Mouse (Mus musculus): ENCODE measurements at regions not wholly inside any gene's neighbourhood (a gene's known extent, or its start where the extent isn't known, plus 50 kb on each side); places are given as distances from the start of the nearest gene placed in this dataset.

- DNase-seq, result no peak
Observed at GRCm38 (mm10) chr8:128156221-128156620, 202.2 kb upstream of the Nrp1 start.

GRCm38 (mm10) chr8:128162857-128163256 lies 195.5 kb upstream of the Nrp1 start:
- no peak for DNase-seq

GRCm38 (mm10) chr8:128164976-128165375 lies 193.4 kb upstream of the Nrp1 start:
- no peak for DNase-seq

GRCm38 (mm10) chr8:128165591-128165990 lies 192.8 kb upstream of the Nrp1 start:
- no peak for DNase-seq

- DNase-seq, result no peak
Observed at GRCm38 (mm10) chr8:128166097-128166496, 192.3 kb upstream of the Nrp1 start.

GRCm38 (mm10) chr8:128168819-128169218 lies 189.6 kb upstream of the Nrp1 start:
- DNase-seq, result no peak

GRCm38 (mm10) chr8:128171116-128171515 lies 187.3 kb upstream of the Nrp1 start:
- DNase-seq, result peak; percentile 50 to 54

GRCm38 (mm10) chr8:128180214-128180613 lies 178.2 kb upstream of the Nrp1 start:
- DNase-seq, result no peak

- no peak for DNase-seq
Observed at GRCm38 (mm10) chr8:128183081-128183480, 175.3 kb upstream of the Nrp1 start.

- DNase-seq, result no peak
Observed at GRCm38 (mm10) chr8:128188321-128188720, 170.1 kb upstream of the Nrp1 start.

GRCm38 (mm10) chr8:128193293-128193887 lies 165.0 kb upstream of the Nrp1 start:
- no peak for DNase-seq

GRCm38 (mm10) chr8:128200815-128201214 lies 157.6 kb upstream of the Nrp1 start:
- no peak for DNase-seq

- DNase-seq, result no peak
Observed at GRCm38 (mm10) chr8:128201635-128202034, 156.8 kb upstream of the Nrp1 start.

GRCm38 (mm10) chr8:128202158-128202886 lies 156.1 kb upstream of the Nrp1 start:
- no peak for DNase-seq

GRCm38 (mm10) chr8:128204803-128205202 lies 153.6 kb upstream of the Nrp1 start:
- DNase-seq, result no peak

GRCm38 (mm10) chr8:128207138-128207537 lies 151.3 kb upstream of the Nrp1 start:
- no peak for DNase-seq

- DNase-seq, result no peak
Observed at GRCm38 (mm10) chr8:128210761-128211160, 147.6 kb upstream of the Nrp1 start.

GRCm38 (mm10) chr8:128212223-128212622 lies 146.2 kb upstream of the Nrp1 start:
- DNase-seq, result no peak

GRCm38 (mm10) chr8:128214256-128214655 lies 144.1 kb upstream of the Nrp1 start:
- DNase-seq, result no peak

GRCm38 (mm10) chr8:128218886-128219285 lies 139.5 kb upstream of the Nrp1 start:
- no peak for DNase-seq

GRCm38 (mm10) chr8:128219539-128219938 lies 138.9 kb upstream of the Nrp1 start:
- DNase-seq, result peak; percentile 75 to 76

- no peak for DNase-seq
Observed at GRCm38 (mm10) chr8:128223092-128223491, 135.3 kb upstream of the Nrp1 start.

- no peak for DNase-seq
Observed at GRCm38 (mm10) chr8:128223522-128223921, 134.9 kb upstream of the Nrp1 start.

GRCm38 (mm10) chr8:128225123-128225522 lies 133.3 kb upstream of the Nrp1 start:
- DNase-seq, result no peak

All from adrenal gland, postnatal 36 days (tissue).